Mouse (Mus musculus): ENCODE measurements around the gene Il1rn. TPM values are rescaled to one million over a fixed set of nuclear protein-coding genes. Genes with fewer than 3 reads are reported as not detected.

Gene Il1rn
- polyA plus RNA-seq, 1 experiment from 2014 or later, result 1.7 TPM

GRCm38 (mm10) chr2:24382456-24383230, 46.0 kb downstream of the Il1rn start:
- no peak for ATAC-seq (ENCODE audit: insufficient number of reproducible peaks, insufficient read depth, low FRiP score, low TSS enrichment, low read depth)
- Histone ChIP-seq H3K9ac (replicated peaks) (no peak overlapping the region), H3K4me3 (replicated peaks) (no peak overlapping the region), H3K9me3 (no peaks in the 10 kb centered on the region), H3K27ac (no peak overlapping the region), H3K36me3 (no peaks in the 10 kb centered on the region), H3K4me2 (no peak overlapping the region), H3K4me1 (replicated peaks) (peaks cover 13% of the 10 kb centered on the region; the same call in 1 of the 2 replicates), H3K27me3 (no peaks in the 10 kb centered on the region)
- 75% methylated on average over 9 of the region's 9 CpGs for WGBS

GRCm38 (mm10) chr2:24383636-24384035, 47.0 kb downstream of the Il1rn start:
- Histone ChIP-seq H3K4me3 (replicated peaks) (no peak overlapping the region), H3K9me3 (no peaks in the 10 kb centered on the region), H3K9ac (replicated peaks) (no peak overlapping the region), H3K27me3 (no peaks in the 10 kb centered on the region), H3K36me3 (no peaks in the 10 kb centered on the region), H3K4me1 (replicated peaks) (peaks cover 13% of the 10 kb centered on the region; the same call in 1 of the 2 replicates), H3K4me2 (no peak overlapping the region), H3K27ac (no peak overlapping the region)
- 72% methylated on average over 3 of the region's 3 CpGs for WGBS
- no peak for ATAC-seq (ENCODE audit: insufficient number of reproducible peaks, insufficient read depth, low FRiP score, low TSS enrichment, low read depth)

GRCm38 (mm10) chr2:24384393-24384792, 47.7 kb downstream of the Il1rn start:
- no peak overlapping the region for H3K4me3 ChIP-seq (replicated peaks)

GRCm38 (mm10) chr2:24385111-24385961, 48.7 kb downstream of the Il1rn start:
- Histone ChIP-seq H3K4me3 (replicated peaks) (no peak overlapping the region), H3K4me1 (replicated peaks) (peaks cover 13% of the 10 kb centered on the region; the same call in 1 of the 2 replicates), H3K27ac (no peak overlapping the region), H3K36me3 (no peaks in the 10 kb centered on the region), H3K27me3 (no peaks in the 10 kb centered on the region), H3K4me2 (no peak overlapping the region), H3K9me3 (no peaks in the 10 kb centered on the region), H3K9ac (replicated peaks) (no peak overlapping the region)
- WGBS, result 79% methylated on average over 14 of the region's 14 CpGs
- peak; percentile 49; the same call in 1 of the 2 replicates for ATAC-seq (ENCODE audit: insufficient number of reproducible peaks, insufficient read depth, low FRiP score, low TSS enrichment, low read depth)

More at GRCm38 (mm10) chr2:24384393-24384792, 47.7 kb downstream of the Il1rn start:
- Histone ChIP-seq H3K27ac (no peak overlapping the region), H3K36me3 (no peaks in the 10 kb centered on the region), H3K4me2 (no peak overlapping the region), H3K9me3 (no peaks in the 10 kb centered on the region), H3K9ac (replicated peaks) (no peak overlapping the region), H3K4me1 (replicated peaks) (peaks cover 13% of the 10 kb centered on the region; the same call in 1 of the 2 replicates), H3K27me3 (no peaks in the 10 kb centered on the region)
- no peak for ATAC-seq (ENCODE audit: insufficient number of reproducible peaks, insufficient read depth, low FRiP score, low TSS enrichment, low read depth)

- ATAC-seq (ENCODE audit: insufficient number of reproducible peaks, insufficient read depth, low FRiP score, low TSS enrichment, low read depth), result no peak
- no peaks in the 10 kb centered on the region for H3K9me3 ChIP-seq
- H3K4me1 ChIP-seq (replicated peaks), result peaks cover 13% of the 10 kb centered on the region; the same call in 1 of the 2 replicates
- no peak overlapping the region for H3K9ac ChIP-seq (replicated peaks)
- no peak overlapping the region for H3K4me2 ChIP-seq
- WGBS, result 89% methylated on average over 21 of the region's 21 CpGs
- no peaks in the 10 kb centered on the region for H3K36me3 ChIP-seq
- H3K4me3 ChIP-seq (replicated peaks), result no peak overlapping the region
- H3K27ac ChIP-seq, result no peak overlapping the region
- H3K27me3 ChIP-seq, result no peaks in the 10 kb centered on the region; the same call in 1 of the 2 replicates
Observed at GRCm38 (mm10) chr2:24386158-24386963, 49.7 kb downstream of the Il1rn start.

- Histone ChIP-seq H3K4me3 (replicated peaks) (no peak overlapping the region), H3K9ac (replicated peaks) (no peak overlapping the region), H3K4me1 (replicated peaks) (peaks cover 13% of the 10 kb centered on the region; the same call in 1 of the 2 replicates), H3K27ac (no peak overlapping the region), H3K9me3 (no peaks in the 10 kb centered on the region), H3K36me3 (no peaks in the 10 kb centered on the region), H3K27me3 (no peaks in the 10 kb centered on the region; the same call in 1 of the 2 replicates), H3K4me2 (no peak overlapping the region)
- whole genome bisulfite sequencing, result 91% methylated on average over 2 of the region's 2 CpGs
- no peak for ATAC-seq (ENCODE audit: insufficient number of reproducible peaks, insufficient read depth, low FRiP score, low TSS enrichment, low read depth)
Observed at GRCm38 (mm10) chr2:24386964-24387320, 50.3 kb downstream of the Il1rn start.

GRCm38 (mm10) chr2:24387361-24388283, 51.0 kb downstream of the Il1rn start:
- no peak for ATAC-seq (ENCODE audit: insufficient number of reproducible peaks, insufficient read depth, low FRiP score, low TSS enrichment, low read depth)
- Histone ChIP-seq H3K36me3 (no peaks in the 10 kb centered on the region), H3K27ac (no peak overlapping the region), H3K4me1 (replicated peaks) (peaks cover 13% of the 10 kb centered on the region; the same call in 1 of the 2 replicates), H3K9me3 (no peaks in the 10 kb centered on the region), H3K27me3 (no peaks in the 10 kb centered on the region; the same call in 1 of the 2 replicates), H3K9ac (replicated peaks) (no peak overlapping the region), H3K4me2 (no peak overlapping the region), H3K4me3 (replicated peaks) (no peak overlapping the region)
- 83% methylated on average over 4 of the region's 4 CpGs for WGBS

- WGBS, result 71% methylated on average over 2 of the region's 2 CpGs
- no peaks in the 10 kb centered on the region for H3K36me3 ChIP-seq
- no peak for ATAC-seq (ENCODE audit: insufficient number of reproducible peaks, insufficient read depth, low FRiP score, low TSS enrichment, low read depth)
- peaks cover 6% of the 10 kb centered on the region; the same call in 1 of the 2 replicates for H3K27me3 ChIP-seq
- no peaks in the 10 kb centered on the region for H3K4me1 ChIP-seq (replicated peaks)
- no peak overlapping the region for H3K9ac ChIP-seq (replicated peaks)
- no peak overlapping the region for H3K4me2 ChIP-seq
- no peaks in the 10 kb centered on the region for H3K9me3 ChIP-seq
- no peak overlapping the region for H3K27ac ChIP-seq
- H3K4me3 ChIP-seq (replicated peaks), result no peak overlapping the region
Observed at GRCm38 (mm10) chr2:24393251-24393650, 56.6 kb downstream of the Il1rn start.

- Histone ChIP-seq H3K9ac (replicated peaks) (no peak overlapping the region), H3K4me2 (no peak overlapping the region), H3K4me1 (replicated peaks) (no peaks in the 10 kb centered on the region), H3K4me3 (replicated peaks) (no peak overlapping the region), H3K9me3 (no peaks in the 10 kb centered on the region), H3K36me3 (no peaks in the 10 kb centered on the region), H3K27me3 (peaks cover 6% of the 10 kb centered on the region; the same call in 1 of the 2 replicates), H3K27ac (no peak overlapping the region)
- no peak for ATAC-seq (ENCODE audit: insufficient number of reproducible peaks, insufficient read depth, low FRiP score, low TSS enrichment, low read depth)
- WGBS, result 10% methylated on average over 2 of the region's 2 CpGs
Observed at GRCm38 (mm10) chr2:24397115-24397514, 60.5 kb downstream of the Il1rn start.

GRCm38 (mm10) chr2:24400711-24401110, 64.1 kb downstream of the Il1rn start:
- no peaks in the 10 kb centered on the region for H3K36me3 ChIP-seq
- WGBS, result 82% methylated on average over 3 of the region's 3 CpGs
- H3K27me3 ChIP-seq, result peaks cover 16% of the 10 kb centered on the region
- H3K27ac ChIP-seq, result no peak overlapping the region
- H3K9ac ChIP-seq (replicated peaks), result no peak overlapping the region
- H3K4me3 ChIP-seq (replicated peaks), result no peak overlapping the region
- no peaks in the 10 kb centered on the region for H3K9me3 ChIP-seq
- no peak overlapping the region for H3K4me2 ChIP-seq
- ATAC-seq (ENCODE audit: insufficient number of reproducible peaks, insufficient read depth, low FRiP score, low TSS enrichment, low read depth), result no peak
- peaks cover 5% of the 10 kb centered on the region for H3K4me1 ChIP-seq (replicated peaks)
